Mouse (Mus musculus): Measurements from ENCODE around the gene Eif3l.

The Eif3l gene

GRCm38 (mm10) chr15:79050160-79050845 lies 24.7 kb upstream of the Eif3l start:
- DNase-seq (ENCODE audit: low spot score in 2 of 2): no peak

- no peak for DNase-seq (ENCODE audit: low spot score in 2 of 2)
These were observed 24.0 kb upstream of the Eif3l start for GRCm38 (mm10) chr15:79050964-79051363.

GRCm38 (mm10) chr15:79051461-79052360 lies 23.3 kb upstream of the Eif3l start:
- no peak for DNase-seq (ENCODE audit: low spot score in 2 of 2)

GRCm38 (mm10) chr15:79052366-79052765 lies 22.6 kb upstream of the Eif3l start:
- no peak for DNase-seq (ENCODE audit: low spot score in 2 of 2)

GRCm38 (mm10) chr15:79056601-79057000 lies 18.4 kb upstream of the Eif3l start:
- DNase-seq (ENCODE audit: low spot score in 2 of 2): no peak

GRCm38 (mm10) chr15:79057850-79058249 lies 17.1 kb upstream of the Eif3l start:
- DNase-seq (ENCODE audit: low spot score in 2 of 2): no peak

GRCm38 (mm10) chr15:79060887-79061565 lies 14.0 kb upstream of the Eif3l start:
- no peak for DNase-seq (ENCODE audit: low spot score in 2 of 2)

- peak; percentile 98 to 99 for DNase-seq (ENCODE audit: low spot score in 2 of 2)
These were observed 12.4 kb upstream of the Eif3l start, which contains the start of gene Ankrd54 for GRCm38 (mm10) chr15:79062376-79063159. Gene Ankrd54, minus strand, starts transcription at chr15:79062893.

- DNase-seq (ENCODE audit: low spot score in 2 of 2): no peak
These were observed 11.7 kb upstream of the Eif3l start for GRCm38 (mm10) chr15:79063160-79063740.

- DNase-seq (ENCODE audit: low spot score in 2 of 2): no peak
These were observed 9.8 kb upstream of the Eif3l start for GRCm38 (mm10) chr15:79065086-79065770.

- DNase-seq (ENCODE audit: low spot score in 2 of 2): no peak
These were observed 8.7 kb upstream of the Eif3l start for GRCm38 (mm10) chr15:79066276-79066675.

GRCm38 (mm10) chr15:79067631-79068030 lies 7.3 kb upstream of the Eif3l start:
- DNase-seq (ENCODE audit: low spot score in 2 of 2): no peak

GRCm38 (mm10) chr15:79068416-79068815 lies 6.6 kb upstream of the Eif3l start:
- no peak for DNase-seq (ENCODE audit: low spot score in 2 of 2)

- DNase-seq (ENCODE audit: low spot score in 2 of 2): no peak
These were observed 3.6 kb upstream of the Eif3l start for GRCm38 (mm10) chr15:79071117-79072039.

GRCm38 (mm10) chr15:79073752-79074151 lies 1.2 kb upstream of the Eif3l start:
- no peak for DNase-seq (ENCODE audit: low spot score in 2 of 2)

- DNase-seq (ENCODE audit: low spot score in 2 of 2): no peak
These were observed 533 bp upstream of the Eif3l start for GRCm38 (mm10) chr15:79074446-79074845.

- no peak for DNase-seq (ENCODE audit: low spot score in 2 of 2)
These were observed 833 bp downstream of the Eif3l start for GRCm38 (mm10) chr15:79075658-79076365.

- no peak for DNase-seq (ENCODE audit: low spot score in 2 of 2)
These were observed 4.6 kb downstream of the Eif3l start for GRCm38 (mm10) chr15:79079567-79079966.

GRCm38 (mm10) chr15:79092284-79092683 lies 17.3 kb downstream of the Eif3l start:
- DNase-seq (ENCODE audit: low spot score in 2 of 2): no peak

Data from frontal cortex, postnatal 14 days (tissue).